Comparison of ENCODE assay signal across 7 mouse cellular contexts in the genomic region with DNA sequence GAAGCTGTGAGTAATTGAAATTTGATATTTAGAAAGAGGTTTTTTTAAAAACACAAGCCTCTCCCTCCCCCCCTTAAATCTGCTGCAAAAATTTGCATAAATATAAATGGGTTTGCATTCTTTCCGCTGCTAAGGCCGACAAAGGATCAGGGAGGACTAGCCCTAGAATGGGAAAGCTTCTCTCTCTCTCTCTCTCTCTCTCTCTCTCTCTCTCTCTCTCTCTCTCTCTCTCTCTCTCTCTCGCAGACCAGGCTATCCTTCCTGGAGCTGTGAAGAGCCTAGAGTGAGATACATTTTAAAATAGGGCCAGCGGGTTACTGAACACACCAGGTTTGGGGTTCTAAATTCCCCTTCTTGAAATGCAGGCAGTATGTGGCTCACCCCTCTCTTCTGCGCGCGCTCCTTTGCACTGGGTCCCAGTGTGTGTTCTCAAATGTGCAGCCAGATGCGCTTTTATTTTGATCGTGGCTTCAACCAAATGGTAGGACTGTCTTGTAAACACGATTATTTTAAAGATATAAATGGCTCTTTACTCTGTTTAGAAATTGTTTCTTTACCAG.
DNase-seq lines count a peak whose midpoint lies in the region; ATAC-seq lines count a peak whose summit lies in the region.

No protein-coding gene starts in this region.

- peak overlapping the region; percentile 80 for H3K9ac ChIP-seq in forebrain, embryonic 11.5 days (ENCODE audit: low read length)
- peak overlapping the region; percentile 58 for H3K9ac ChIP-seq in hindbrain, embryonic 15.5 days
- H3K9ac ChIP-seq in midbrain, embryonic 11.5 days (ENCODE audit: low read length): peak overlapping the region; percentile 84

- H3K9me3 ChIP-seq in forebrain, embryonic 11.5 days (ENCODE audit: control insufficient read depth, low read length): no peaks in the 10 kb centered on the region
- H3K9me3 ChIP-seq in hindbrain, embryonic 15.5 days: no peaks in the 10 kb centered on the region
- no peaks in the 10 kb centered on the region for H3K9me3 ChIP-seq in midbrain, embryonic 11.5 days (ENCODE audit: control insufficient read depth, low read length)

- WGBS in forebrain, embryonic 11.5 days: under 1% methylated on average over 10 of the region's 10 CpGs
- WGBS in hindbrain, embryonic 15.5 days: 0% methylated on average over 10 of the region's 10 CpGs
- 0% methylated on average over 10 of the region's 10 CpGs for WGBS in midbrain, embryonic 11.5 days

- peak overlapping the region; percentile 66 for H3K4me3 ChIP-seq in brown adipose tissue, adult 24 weeks (ENCODE audit: insufficient read depth, low read depth, low read length)
- peak overlapping the region; percentile 60 for H3K4me3 ChIP-seq in forebrain, embryonic 11.5 days (ENCODE audit: low read depth, low read length)
- H3K4me3 ChIP-seq in hindbrain, embryonic 15.5 days: peak overlapping the region; percentile 59
- peak overlapping the region; percentile 57 for H3K4me3 ChIP-seq in midbrain, embryonic 11.5 days (ENCODE audit: low read depth, low read length)

- H3K4me2 ChIP-seq in forebrain, embryonic 11.5 days (ENCODE audit: low read depth, low read length, severe bottlenecking): peak overlapping the region; percentile 54
- peak overlapping the region; percentile 63 for H3K4me2 ChIP-seq in hindbrain, embryonic 15.5 days
- peak overlapping the region; percentile 64 for H3K4me2 ChIP-seq in midbrain, embryonic 11.5 days

- peak; percentile 59 for ATAC-seq in forebrain, embryonic 11.5 days (replicated peaks; ENCODE audit: low FRiP score)
- ATAC-seq in hindbrain, embryonic 15.5 days (ENCODE audit: low FRiP score, low read depth): peak; percentile 53; the same call in 1 of the 2 replicates
- ATAC-seq in midbrain, embryonic 11.5 days (ENCODE audit: low FRiP score): peak; percentile 70

- peaks cover 13% of the 10 kb centered on the region for H3K4me1 ChIP-seq in brown adipose tissue, adult 24 weeks (ENCODE audit: control insufficient read depth, insufficient read depth, insufficient read length, low read length)
- peaks cover 10% of the 10 kb centered on the region for H3K4me1 ChIP-seq in forebrain, embryonic 11.5 days (replicated peaks; ENCODE audit: control insufficient read depth, insufficient read depth, low read length)
- peaks cover 42% of the 10 kb centered on the region for H3K4me1 ChIP-seq in hindbrain, embryonic 15.5 days (replicated peaks)
- peaks cover 19% of the 10 kb centered on the region for H3K4me1 ChIP-seq in midbrain, embryonic 11.5 days (ENCODE audit: control insufficient read depth, insufficient read depth, low read length)

- DNase-seq in Muller cell, postnatal 12 days (ENCODE audit: inconsistent ontology term): peak; percentile 75
- DNase-seq in forebrain, embryonic 11.5 days (ENCODE audit: low spot score): peak; percentile 76
- DNase-seq in left cerebral cortex, postnatal 36 days (ENCODE audit: low spot score in 2 of 2): peak; percentile 43 to 55
- peak; percentile 96 for DNase-seq in midbrain, embryonic 11.5 days (ENCODE audit: low spot score, missing footprints)
- peak; percentile 57 to 65 for DNase-seq in spleen, postnatal 36 days (ENCODE audit: low spot score in 2 of 2)

- H3K36me3 ChIP-seq in forebrain, embryonic 11.5 days (ENCODE audit: control insufficient read depth, insufficient read depth, low read length): no peaks in the 10 kb centered on the region
- no peaks in the 10 kb centered on the region for H3K36me3 ChIP-seq in hindbrain, embryonic 15.5 days
- H3K36me3 ChIP-seq in midbrain, embryonic 11.5 days (ENCODE audit: control insufficient read depth, insufficient read depth, low read length): no peaks in the 10 kb centered on the region

- H3K27me3 ChIP-seq in forebrain, embryonic 11.5 days (ENCODE audit: control insufficient read depth, insufficient read depth, low read length): no peaks in the 10 kb centered on the region
- H3K27me3 ChIP-seq in hindbrain, embryonic 15.5 days: no peaks in the 10 kb centered on the region
- H3K27me3 ChIP-seq in midbrain, embryonic 11.5 days (ENCODE audit: control insufficient read depth, insufficient read depth, low read length): no peaks in the 10 kb centered on the region

- intact Hi-C loops in left cerebral cortex, postnatal 36 days (cut with DNase I): loop anchor here (5.0 kb wide), 2 partner anchors 38 to 68 kb away; no protein-coding TSS in a partner anchor

- peak overlapping the region; percentile 66 for H3K27ac ChIP-seq in brown adipose tissue, adult 24 weeks (replicated peaks; ENCODE audit: low read depth, low read length)
- H3K27ac ChIP-seq in forebrain, embryonic 11.5 days (ENCODE audit: low read depth, low read length): peak overlapping the region; percentile 91
- H3K27ac ChIP-seq in hindbrain, embryonic 15.5 days (replicated peaks): peak overlapping the region; percentile 91
- H3K27ac ChIP-seq in midbrain, embryonic 11.5 days (ENCODE audit: low read depth, low read length): peak overlapping the region; percentile 81

Comparison
In these comparisons a context has a peak if more than half of its experiments do, and no peak if none do; other contexts are left out.
1. Peak in every context shown above with its lines: DNase-seq, ATAC-seq, H3K4me3 ChIP-seq and H3K27ac ChIP-seq.